ENCODE assay signal across 14 mouse cellular contexts in the genomic region with DNA sequence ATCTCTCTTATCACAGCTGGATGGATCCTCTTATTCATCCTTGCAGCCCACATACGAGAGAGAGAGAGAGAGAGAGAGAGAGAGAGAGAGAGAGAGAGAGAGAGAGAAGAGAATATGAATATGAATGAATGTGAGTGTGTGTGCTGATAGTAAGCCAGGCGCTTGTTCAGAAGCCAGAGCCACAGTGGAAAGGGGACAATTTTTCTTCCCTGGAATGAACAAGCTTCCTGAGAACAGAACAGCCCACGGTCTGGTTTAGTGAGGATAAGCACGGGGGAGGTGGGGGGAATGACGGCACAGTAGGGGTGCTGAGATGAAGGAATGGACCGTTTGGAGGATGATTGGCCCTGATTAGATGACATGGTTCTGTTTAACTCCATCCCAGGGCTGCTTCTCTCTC.
"Had no signal": no experiment of that assay in that cellular context is flagged by ENCODE, and none has a peak within 500 bp of the region (broad histone marks: within the 10 kb centered on the region; RNA-seq: fewer than 3 reads in every experiment).

No protein-coding gene starts in this region.

- H3K27ac ChIP-seq: midbrain, embryonic 10.5 days; midbrain, embryonic 12.5 days; neural tube, embryonic 12.5 days; stomach, embryonic 15.5 days; stomach, postnatal 0 days had no signal

- DNase-seq: lung, adult 18-20 months; lung, embryonic 14.5 days; lung, postnatal 10 days; lung, postnatal 4 days; right cerebral cortex, postnatal 14 days; thymus, adult 18-20 months; thymus, postnatal 14 days; thymus, postnatal 36 days had no signal

- ATAC-seq: midbrain, embryonic 16.5 days had no signal

- H3K4me1 ChIP-seq: midbrain, embryonic 10.5 days; midbrain, embryonic 12.5 days; neural tube, embryonic 12.5 days; stomach, embryonic 15.5 days had no signal

- H3K4me3 ChIP-seq: midbrain, embryonic 10.5 days; midbrain, embryonic 12.5 days; neural tube, embryonic 12.5 days; stomach, embryonic 15.5 days had no signal

- H3K4me2 ChIP-seq: lung, embryonic 14.5 days; midbrain, embryonic 12.5 days; neural tube, embryonic 12.5 days; stomach, embryonic 15.5 days had no signal

- H3K27me3 ChIP-seq: midbrain, embryonic 12.5 days; neural tube, embryonic 12.5 days; stomach, embryonic 15.5 days had no signal

- H3K9ac ChIP-seq: lung, embryonic 14.5 days; midbrain, embryonic 12.5 days; neural tube, embryonic 12.5 days; stomach, embryonic 15.5 days had no signal

- H3K36me3 ChIP-seq: midbrain, embryonic 10.5 days; midbrain, embryonic 12.5 days; neural tube, embryonic 12.5 days; stomach, embryonic 15.5 days had no signal

- H3K9me3 ChIP-seq: midbrain, embryonic 10.5 days; midbrain, embryonic 12.5 days; neural tube, embryonic 12.5 days; stomach, embryonic 15.5 days had no signal
